Mouse (Mus musculus): ENCODE results near the gene Polr2f. TPM values are rescaled to one million over a fixed set of nuclear protein-coding genes. Genes with fewer than 3 reads are reported as not detected.

The Polr2f gene
- total and polyA plus RNA-seq, 2 experiments from 2014 or later = 50.2 to 271 TPM

- TF ChIP-seq EP300 (IDR thresholded peaks at IDR 0.05; ENCODE audit: low read depth) (no peak), CTCF (IDR thresholded peaks at IDR 0.05; ENCODE audit: low read depth) (no peak)
- H3K27me3 ChIP-seq (ENCODE audit: control insufficient read depth, insufficient read depth, low read length) = no peaks in the 10 kb centered on the region
- WGBS = 72% methylated on average over 8 of the region's 8 CpGs
- no peaks in the 10 kb centered on the region for H3K4me1 ChIP-seq (ENCODE audit: control insufficient read depth, insufficient read depth)
- DNase-seq (ENCODE audit: low spot score) (no peak), ATAC-seq (ENCODE audit: insufficient read depth, low read depth) (no peak)
- H3K9ac ChIP-seq (replicated peaks; ENCODE audit: low read depth, low read length) = no peak overlapping the region
- H3K4me3 ChIP-seq (ENCODE audit: low read depth, low read length) = no peak overlapping the region
- no peak overlapping the region for H3K27ac ChIP-seq (ENCODE audit: low read depth)
- H3K9me3 ChIP-seq (replicated peaks; ENCODE audit: control insufficient read depth, low read length) = no peaks in the 10 kb centered on the region
- H3K4me2 ChIP-seq (ENCODE audit: low read depth, low read length) = no peak overlapping the region
- peaks cover 40% of the 10 kb centered on the region for H3K36me3 ChIP-seq (replicated peaks; ENCODE audit: control insufficient read depth, insufficient read depth, low read length)
Measured at GRCm38 (mm10) chr15:79151881-79152280, 11.1 kb downstream of the Polr2f start.

GRCm38 (mm10) chr15:79152709-79153108, 11.9 kb downstream of the Polr2f start:
- ATAC-seq (ENCODE audit: insufficient read depth, low read depth) (no peak), DNase-seq (ENCODE audit: low spot score) (no peak)
- Histone ChIP-seq H3K9me3 (replicated peaks; ENCODE audit: control insufficient read depth, low read length) (no peaks in the 10 kb centered on the region), H3K36me3 (replicated peaks; ENCODE audit: control insufficient read depth, insufficient read depth, low read length) (peaks cover 31% of the 10 kb centered on the region), H3K4me1 (ENCODE audit: control insufficient read depth, insufficient read depth) (no peaks in the 10 kb centered on the region), H3K9ac (replicated peaks; ENCODE audit: low read depth, low read length) (no peak overlapping the region), H3K27me3 (ENCODE audit: control insufficient read depth, insufficient read depth, low read length) (no peaks in the 10 kb centered on the region), H3K4me3 (ENCODE audit: low read depth, low read length) (no peak overlapping the region), H3K4me2 (ENCODE audit: low read depth, low read length) (no peak overlapping the region), H3K27ac (ENCODE audit: low read depth) (no peak overlapping the region)
- WGBS = 67% methylated on average over 6 of the region's 6 CpGs
- no peak for TF ChIP-seq CTCF (IDR thresholded peaks at IDR 0.05; ENCODE audit: low read depth)
- no peak for TF ChIP-seq EP300 (IDR thresholded peaks at IDR 0.05; ENCODE audit: low read depth)

- no peaks in the 10 kb centered on the region for H3K4me1 ChIP-seq (ENCODE audit: control insufficient read depth, insufficient read depth)
- H3K9me3 ChIP-seq (replicated peaks; ENCODE audit: control insufficient read depth, low read length) = no peaks in the 10 kb centered on the region
- H3K4me2 ChIP-seq (ENCODE audit: low read depth, low read length) = no peak overlapping the region
- DNase-seq (ENCODE audit: low spot score) (no peak), ATAC-seq (ENCODE audit: insufficient read depth, low read depth) (peak; percentile 25; the same call in 1 of the 2 replicates)
- no peak overlapping the region for H3K9ac ChIP-seq (replicated peaks; ENCODE audit: low read depth, low read length)
- peaks cover 18% of the 10 kb centered on the region for H3K36me3 ChIP-seq (replicated peaks; ENCODE audit: control insufficient read depth, insufficient read depth, low read length)
- no peak overlapping the region for H3K27ac ChIP-seq (ENCODE audit: low read depth)
- TF ChIP-seq EP300 (IDR thresholded peaks at IDR 0.05; ENCODE audit: low read depth) (no peak), CTCF (IDR thresholded peaks at IDR 0.05; ENCODE audit: low read depth) (no peak)
- WGBS = 18% methylated on average over 3 of the region's 3 CpGs
- H3K4me3 ChIP-seq (ENCODE audit: low read depth, low read length) = no peak overlapping the region
- H3K27me3 ChIP-seq (ENCODE audit: control insufficient read depth, insufficient read depth, low read length) = peaks cover 26% of the 10 kb centered on the region
Measured at GRCm38 (mm10) chr15:79155572-79155971, 14.8 kb downstream of the Polr2f start.

GRCm38 (mm10) chr15:79162301-79162700, 21.5 kb downstream of the Polr2f start:
- WGBS = 64% methylated on average over 7 of the region's 7 CpGs

GRCm38 (mm10) chr15:79162822-79163221, 22.0 kb downstream of the Polr2f start:
- no peak overlapping the region for H3K27ac ChIP-seq (ENCODE audit: low read depth)
- H3K9ac ChIP-seq (replicated peaks; ENCODE audit: low read depth, low read length) = no peak overlapping the region
- no peaks in the 10 kb centered on the region for H3K4me1 ChIP-seq (ENCODE audit: control insufficient read depth, insufficient read depth)
- H3K4me2 ChIP-seq (ENCODE audit: low read depth, low read length) = no peak overlapping the region
- H3K9me3 ChIP-seq (replicated peaks; ENCODE audit: control insufficient read depth, low read length) = no peaks in the 10 kb centered on the region
- ATAC-seq (ENCODE audit: insufficient read depth, low read depth) (no peak), DNase-seq (ENCODE audit: low spot score) (no peak)
- peaks cover 76% of the 10 kb centered on the region for H3K27me3 ChIP-seq (ENCODE audit: control insufficient read depth, insufficient read depth, low read length)
- TF ChIP-seq CTCF (IDR thresholded peaks at IDR 0.05; ENCODE audit: low read depth) (peak; percentile 10; the same call in 1 of the 2 replicates), EP300 (IDR thresholded peaks at IDR 0.05; ENCODE audit: low read depth) (no peak)
- WGBS = 38% methylated on average over 14 of the region's 14 CpGs
- no peaks in the 10 kb centered on the region for H3K36me3 ChIP-seq (replicated peaks; ENCODE audit: control insufficient read depth, insufficient read depth, low read length)
- no peak overlapping the region for H3K4me3 ChIP-seq (ENCODE audit: low read depth, low read length)

More at GRCm38 (mm10) chr15:79162301-79162700, 21.5 kb downstream of the Polr2f start:
- H3K27ac ChIP-seq (ENCODE audit: low read depth) = no peak overlapping the region
- TF ChIP-seq EP300 (IDR thresholded peaks at IDR 0.05; ENCODE audit: low read depth) (no peak), CTCF (IDR thresholded peaks at IDR 0.05; ENCODE audit: low read depth) (no peak)
- no peaks in the 10 kb centered on the region for H3K4me1 ChIP-seq (ENCODE audit: control insufficient read depth, insufficient read depth)
- DNase-seq (ENCODE audit: low spot score) = no peak
- ATAC-seq (ENCODE audit: insufficient read depth, low read depth) = no peak
- peaks cover 77% of the 10 kb centered on the region for H3K27me3 ChIP-seq (ENCODE audit: control insufficient read depth, insufficient read depth, low read length)
- H3K9ac ChIP-seq (replicated peaks; ENCODE audit: low read depth, low read length) = no peak overlapping the region
- H3K4me3 ChIP-seq (ENCODE audit: low read depth, low read length) = no peak overlapping the region
- no peak overlapping the region for H3K4me2 ChIP-seq (ENCODE audit: low read depth, low read length)
- no peaks in the 10 kb centered on the region for H3K9me3 ChIP-seq (replicated peaks; ENCODE audit: control insufficient read depth, low read length)
- H3K36me3 ChIP-seq (replicated peaks; ENCODE audit: control insufficient read depth, insufficient read depth, low read length) = no peaks in the 10 kb centered on the region

- no peak for TF ChIP-seq CTCF (IDR thresholded peaks at IDR 0.05; ENCODE audit: low read depth)
- Histone ChIP-seq H3K36me3 (replicated peaks; ENCODE audit: control insufficient read depth, insufficient read depth, low read length) (no peaks in the 10 kb centered on the region), H3K9ac (replicated peaks; ENCODE audit: low read depth, low read length) (no peak overlapping the region), H3K4me1 (ENCODE audit: control insufficient read depth, insufficient read depth) (no peaks in the 10 kb centered on the region), H3K9me3 (replicated peaks; ENCODE audit: control insufficient read depth, low read length) (no peaks in the 10 kb centered on the region), H3K27me3 (ENCODE audit: control insufficient read depth, insufficient read depth, low read length) (peaks cover 64% of the 10 kb centered on the region), H3K27ac (ENCODE audit: low read depth) (no peak overlapping the region), H3K4me3 (ENCODE audit: low read depth, low read length) (peak overlapping the region; percentile 19), H3K4me2 (ENCODE audit: low read depth, low read length) (no peak overlapping the region)
- WGBS = 13% methylated on average over 14 of the region's 15 CpGs
- DNase-seq (ENCODE audit: low spot score) = no peak
- no peak for ATAC-seq (ENCODE audit: insufficient read depth, low read depth)
Measured at GRCm38 (mm10) chr15:79164251-79164650, 23.4 kb downstream of the Polr2f start.
